Comparison of ENCODE assay signal across 8 mouse cellular contexts in the genomic region with DNA sequence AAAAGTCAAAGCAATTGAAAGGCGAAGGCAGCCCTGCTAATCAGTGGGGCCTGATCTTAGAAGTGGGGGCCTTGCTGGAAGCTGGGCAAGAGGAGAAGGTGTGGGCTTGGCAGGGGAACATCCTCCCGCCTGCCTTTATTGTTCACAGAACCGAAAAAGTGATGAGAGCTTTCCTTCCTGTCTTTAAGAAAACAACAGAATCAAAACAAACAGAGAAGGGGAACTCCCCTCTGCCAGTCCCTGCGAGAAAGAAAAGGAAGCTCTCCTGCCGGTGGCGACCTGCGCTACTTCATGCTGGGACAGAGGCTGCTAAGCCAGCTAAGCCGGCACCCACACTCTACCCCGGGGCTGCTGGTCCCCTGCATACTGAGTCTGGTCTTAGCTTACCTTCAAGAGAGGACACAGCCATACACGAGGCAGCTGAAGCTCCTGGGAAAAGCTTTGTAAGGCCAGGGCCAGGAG. TPM values are rescaled to one million over a fixed set of nuclear protein-coding genes. Genes with fewer than 3 reads are reported as not detected.
DNase-seq lines count a peak whose midpoint lies in the region; ATAC-seq and TF ChIP-seq lines count a peak whose summit lies in the region.

No protein-coding gene starts in this region.

- peak; percentile 85 for DNase-seq in A20 (ENCODE audit: low read depth, low spot score)
- DNase-seq in heart, adult 8-10 months (ENCODE audit: low spot score), result peak; percentile 73
- DNase-seq in kidney, postnatal 36 days, result peak; percentile 54 to 72
- no peak for DNase-seq in frontal cortex, adult 2 months (ENCODE audit: extremely low spot score in 1 of 2, low spot score in 1 of 2)
- DNase-seq in hindbrain, embryonic 14.5 days (ENCODE audit: low spot score), result no peak

- H3K4me2 ChIP-seq in neural tube, embryonic 15.5 days, result no peak overlapping the region
- no peak overlapping the region for H3K4me2 ChIP-seq in hindbrain, embryonic 14.5 days (replicated peaks)

- H3K4me1 ChIP-seq in ES-Bruce4 (ENCODE audit: control insufficient read depth, insufficient read depth, low read length), result peaks cover under 1% of the 10 kb centered on the region
- H3K4me1 ChIP-seq in megakaryocyte, embryonic 14.5 days, result peaks cover 100% of the 10 kb centered on the region
- peaks cover 31% of the 10 kb centered on the region for H3K4me1 ChIP-seq in neural tube, embryonic 15.5 days
- H3K4me1 ChIP-seq in hindbrain, embryonic 14.5 days (replicated peaks; ENCODE audit: control insufficient read depth, insufficient read depth, low read length), result no peaks in the 10 kb centered on the region

- no peak for ATAC-seq in neural tube, embryonic 15.5 days (ENCODE audit: low FRiP score)
- no peak for ATAC-seq in hindbrain, embryonic 14.5 days (ENCODE audit: low FRiP score)

- H3K9ac ChIP-seq in ES-Bruce4 (ENCODE audit: low read depth, poor library complexity, severe bottlenecking), result no peak overlapping the region
- H3K9ac ChIP-seq in neural tube, embryonic 15.5 days (replicated peaks), result no peak overlapping the region
- H3K9ac ChIP-seq in hindbrain, embryonic 14.5 days, result no peak overlapping the region

- no peak for TF ChIP-seq POLR2A in ES-Bruce4 (IDR thresholded peaks at IDR 0.05; ENCODE audit: insufficient read depth, low read length)

- no peak overlapping the region for H3K4me3 ChIP-seq in ES-Bruce4 (ENCODE audit: low read depth, low read length)
- H3K4me3 ChIP-seq in megakaryocyte, embryonic 14.5 days (replicated peaks), result peak overlapping the region; percentile 83
- no peak overlapping the region for H3K4me3 ChIP-seq in neural tube, embryonic 15.5 days (replicated peaks)
- H3K4me3 ChIP-seq in hindbrain, embryonic 14.5 days (replicated peaks; ENCODE audit: low read length), result no peak overlapping the region

- H3K36me3 ChIP-seq in ES-Bruce4 (ENCODE audit: control insufficient read depth, insufficient read depth, low read length, poor library complexity, severe bottlenecking), result no peaks in the 10 kb centered on the region
- H3K36me3 ChIP-seq in megakaryocyte, embryonic 14.5 days (replicated peaks; ENCODE audit: low read length), result peaks cover 6% of the 10 kb centered on the region
- no peaks in the 10 kb centered on the region for H3K36me3 ChIP-seq in neural tube, embryonic 15.5 days
- H3K36me3 ChIP-seq in hindbrain, embryonic 14.5 days (replicated peaks; ENCODE audit: control insufficient read depth, insufficient read depth), result no peaks in the 10 kb centered on the region

- no peaks in the 10 kb centered on the region for H3K9me3 ChIP-seq in ES-Bruce4 (replicated peaks; ENCODE audit: control insufficient read depth, insufficient read depth, low read length, poor library complexity, severe bottlenecking)
- no peaks in the 10 kb centered on the region for H3K9me3 ChIP-seq in megakaryocyte, embryonic 14.5 days
- H3K9me3 ChIP-seq in neural tube, embryonic 15.5 days (replicated peaks), result no peaks in the 10 kb centered on the region
- no peaks in the 10 kb centered on the region for H3K9me3 ChIP-seq in hindbrain, embryonic 14.5 days (ENCODE audit: control insufficient read depth, low read length)

- TF ChIP-seq CTCF in ES-Bruce4 (IDR thresholded peaks at IDR 0.05; ENCODE audit: low read depth, low read length), result no peak

- H3K27ac ChIP-seq in ES-Bruce4 (ENCODE audit: insufficient read depth, low read length), result no peak overlapping the region
- no peak overlapping the region for H3K27ac ChIP-seq in neural tube, embryonic 15.5 days (replicated peaks)
- no peak overlapping the region for H3K27ac ChIP-seq in hindbrain, embryonic 14.5 days

- WGBS in neural tube, embryonic 15.5 days, result 18% methylated on average over 10 of the region's 10 CpGs
- WGBS in hindbrain, embryonic 14.5 days, result 15% methylated on average over 10 of the region's 10 CpGs

- H3K27me3 ChIP-seq in ES-Bruce4 (ENCODE audit: control insufficient read depth, insufficient read depth, low read length, poor library complexity, severe bottlenecking), result no peaks in the 10 kb centered on the region
- peaks cover 3% of the 10 kb centered on the region for H3K27me3 ChIP-seq in megakaryocyte, embryonic 14.5 days (replicated peaks)
- H3K27me3 ChIP-seq in neural tube, embryonic 15.5 days (replicated peaks), result no peaks in the 10 kb centered on the region
- H3K27me3 ChIP-seq in hindbrain, embryonic 14.5 days (ENCODE audit: control insufficient read depth, insufficient read depth, low read length), result no peaks in the 10 kb centered on the region

- 0 out of 2 replicates have a peak, but pooled peaks have one; percentile 13 for TF ChIP-seq EP300 in ES-Bruce4 (IDR thresholded peaks at IDR 0.05; ENCODE audit: insufficient read depth, low read depth, low read length)

RNA-seq across cellular contexts. Expression of a gene that starts 41.9 kb away (rescaled TPM):
- polyA plus RNA-seq in ES-Bruce4 (2011; ENCODE audit: insufficient read depth, insufficient read length, low read depth, missing spikeins), result 38.2 and 38.4 TPM in 2 replicates
- total RNA-seq in heart, adult 8-10 months (2022), result 10 to 100 TPM; 23.5 to 25.4 (median 24.4) TPM
- polyA plus RNA-seq in megakaryocyte, embryonic 14.5 days (2012; ENCODE audit: insufficient read depth, low replicate concordance), result 174 and 534 TPM in 2 replicates
- polyA plus RNA-seq in frontal cortex, adult 2 months (2012; rRNA removed), result 21.4 and 24.3 TPM in 2 replicates
- polyA plus RNA-seq in neural tube, embryonic 15.5 days (2015; fragmentation: Nextera tagmentation; extraction: Ambion mirVana), result 4.8 and 10.0 TPM in 2 replicates
- polyA plus RNA-seq in hindbrain, embryonic 14.5 days (2014; fragmentation: Nextera tagmentation; extraction: Ambion mirVana), result 6.8 and 7.9 TPM in 2 replicates

Comparison
In these comparisons a context has a peak if more than half of its experiments do, and no peak if none do; other contexts are left out.
1. DNase-seq: peak in A20 (single experiment), heart, adult 8-10 months (single experiment) and kidney, postnatal 36 days (2 of 2); none in frontal cortex, adult 2 months (0 of 2) and hindbrain, embryonic 14.5 days (single experiment).